Mouse (Mus musculus) liver, adult 2 months (tissue): ENCODE results near the gene Hoxa4. TPM values are rescaled to one million over a fixed set of nuclear protein-coding genes. Genes with fewer than 3 reads are reported as not detected.

ENCODE experiments used
- DNase-seq: peaks from one replicate; pipeline ENCODE4 v3.0.0-alpha.2; 2011; ENCODE audit warnings: low read depth, low spot score; ENCODE audit errors: extremely low read depth
- H3K27ac ChIP-seq: fragments of 200-500 bp; replicated peaks from 2 replicates; pipeline ENCODE4 v1.5.1; 2012; ENCODE audit warnings: low read depth, mild to moderate bottlenecking, control low read depth, inconsistent platforms, low read length; ENCODE audit not compliant: insufficient read depth
- H3K27me3 ChIP-seq: fragments of 200-500 bp; 2 replicates; pipeline ENCODE4 v1.6.1; 2012; ENCODE audit warnings: mild to moderate bottlenecking, moderate library complexity, low read length, inconsistent platforms; ENCODE audit not compliant: control insufficient read depth, insufficient read depth
- H3K36me3 ChIP-seq: fragments of 200-500 bp; 2 replicates; pipeline ENCODE4 v1.6.1; 2012; ENCODE audit warnings: low read length, inconsistent platforms; ENCODE audit not compliant: control insufficient read depth, insufficient read depth
- H3K4me1 ChIP-seq: fragments of 200-500 bp; 2 replicates; pipeline ENCODE4 v1.6.1; 2011; ENCODE audit warnings: low read length; ENCODE audit not compliant: control insufficient read depth, insufficient read depth
- H3K4me3 ChIP-seq: fragments of 200-500 bp; 2 replicates; pipeline ENCODE4 v1.5.1; 2011; ENCODE audit warnings: low read depth, mild to moderate bottlenecking, control low read depth, low read length, moderate library complexity; ENCODE audit not compliant: insufficient read depth
- H3K79me2 ChIP-seq: fragments of 200-500 bp; 2 replicates; pipeline ENCODE4 v1.6.1; 2012; ENCODE audit warnings: inconsistent platforms, mild to moderate bottlenecking, low read length, moderate library complexity; ENCODE audit not compliant: control insufficient read depth, insufficient read depth
- H3K9ac ChIP-seq: fragments of 200-500 bp; 2 replicates; pipeline ENCODE4 v1.6.1; 2012; ENCODE audit warnings: low read depth, mild to moderate bottlenecking, control low read depth, inconsistent platforms, low read length
- CTCF ChIP-seq: fragments of 200-500 bp; IDR thresholded peaks from 2 replicates; pipeline ENCODE4 v1.5.1; 2011; ENCODE audit warnings: low read depth, low read length, control low read depth
- POLR2A ChIP-seq: fragments of 200-500 bp; IDR thresholded peaks from 2 replicates; pipeline ENCODE4 v1.6.1; 2011; ENCODE audit warnings: low read length, control low read depth; ENCODE audit not compliant: insufficient read depth; ENCODE audit errors: extremely low read depth
- WGBS: fragments of 180-500 bp; shearing (Covaris S2); methylation state at CpG from one replicate; pipeline ENCODE4 v1.1.7; 2018; 5-methylcytosine and 5-hydroxymethylcytosine counted together
- polyA plus RNA-seq: library from polyadenylated mRNA; depleted of rRNA; stranded (reverse); fragments of >200 nt; gene quantifications from 2 replicates; pipeline ENCODE4 v1.2.3, GENCODE M21; 2012
- total RNA-seq: library from RNA; depleted of rRNA; stranded (reverse); fragments of >200 nt; gene quantifications from 2 replicates; pipeline ENCODE4 v1.2.3, GENCODE M21; 2014

Hoxa4 gene
- total and polyA plus RNA-seq, 2 experiments: 0.23 to 0.28 TPM

GRCm38 (mm10) chr6:52238155-52238545, 46.6 kb upstream of the Hoxa4 start:
- Histone ChIP-seq H3K27ac (no peak overlapping the region), H3K9ac (no peak overlapping the region), H3K27me3 (peaks cover 66% of the 10 kb centered on the region), H3K36me3 (no peaks in the 10 kb centered on the region), H3K4me1 (no peaks in the 10 kb centered on the region), H3K4me3 (no peak overlapping the region), H3K79me2 (no peaks in the 10 kb centered on the region)
- WGBS: 8% methylated on average over 7 of the region's 7 CpGs
- no peak for DNase-seq
- TF ChIP-seq POLR2A (no peak), CTCF (no peak)

GRCm38 (mm10) chr6:52237346-52238154, 46.0 kb upstream of the Hoxa4 start:
- Histone ChIP-seq H3K4me3 (no peak overlapping the region), H3K79me2 (no peaks in the 10 kb centered on the region), H3K9ac (no peak overlapping the region), H3K4me1 (no peaks in the 10 kb centered on the region), H3K27me3 (peaks cover 65% of the 10 kb centered on the region), H3K27ac (no peak overlapping the region), H3K36me3 (no peaks in the 10 kb centered on the region)
- 18% methylated on average over 10 of the region's 10 CpGs for WGBS
- no peak for DNase-seq
- no peak for TF ChIP-seq CTCF
- TF ChIP-seq POLR2A: no peak

GRCm38 (mm10) chr6:52236806-52237205, 45.3 kb upstream of the Hoxa4 start:
- DNase-seq: no peak
- WGBS: 14% methylated on average over 3 of the region's 3 CpGs
- Histone ChIP-seq H3K9ac (no peak overlapping the region), H3K79me2 (no peaks in the 10 kb centered on the region), H3K36me3 (no peaks in the 10 kb centered on the region), H3K27me3 (peaks cover 68% of the 10 kb centered on the region), H3K4me1 (no peaks in the 10 kb centered on the region), H3K27ac (no peak overlapping the region), H3K4me3 (no peak overlapping the region)
- TF ChIP-seq CTCF (no peak), POLR2A (no peak)

- WGBS: 25% methylated on average over 6 of the region's 6 CpGs
- TF ChIP-seq CTCF (no peak), POLR2A (no peak)
- no peak overlapping the region for H3K27ac ChIP-seq
- H3K27me3 ChIP-seq: peaks cover 60% of the 10 kb centered on the region
- H3K4me1 ChIP-seq: no peaks in the 10 kb centered on the region
- DNase-seq: no peak
- H3K79me2 ChIP-seq: no peaks in the 10 kb centered on the region
- H3K36me3 ChIP-seq: no peaks in the 10 kb centered on the region
- H3K9ac ChIP-seq: no peak overlapping the region
- no peak overlapping the region for H3K4me3 ChIP-seq
Observed at GRCm38 (mm10) chr6:52235866-52236265, 44.3 kb upstream of the Hoxa4 start.

- H3K4me3 ChIP-seq: no peak overlapping the region
- peaks cover 61% of the 10 kb centered on the region for H3K27me3 ChIP-seq
- DNase-seq: no peak
- H3K9ac ChIP-seq: no peak overlapping the region
- no peak overlapping the region for H3K27ac ChIP-seq
- H3K4me1 ChIP-seq: no peaks in the 10 kb centered on the region
- 35% methylated on average over 9 of the region's 9 CpGs for WGBS
- H3K36me3 ChIP-seq: no peaks in the 10 kb centered on the region
- H3K79me2 ChIP-seq: no peaks in the 10 kb centered on the region
- no peak for TF ChIP-seq POLR2A
- TF ChIP-seq CTCF: no peak
Observed at GRCm38 (mm10) chr6:52235267-52235666, 43.7 kb upstream of the Hoxa4 start.
